Mouse (Mus musculus) hindbrain, embryonic 16.5 days (tissue): Measurements from ENCODE around the gene Aif1. TPM values are rescaled to one million over a fixed set of nuclear protein-coding genes. Genes with fewer than 3 reads are reported as not detected.

Source experiments
- ATAC-seq: fragments of 200-750 bp; cut with Nextera tagmentation; 2 replicates; pipeline ENCODE4 v1.8.0; 2017; ENCODE audit warnings: moderate TSS enrichment, moderate library complexity
- H3K27ac ChIP-seq: fragments of 300-500 bp; sonication (generic); 2 replicates; pipeline ENCODE4 v1.5.1; 2014; ENCODE audit warnings: low read depth, mild to moderate bottlenecking, control low read depth, low read length, moderate library complexity
- H3K27me3 ChIP-seq: fragments of 300-500 bp; sonication (generic); replicated peaks from 2 replicates; pipeline ENCODE4 v1.6.1; 2014; ENCODE audit warnings: low read length; ENCODE audit not compliant: control insufficient read depth, insufficient read depth
- H3K36me3 ChIP-seq: fragments of 300-500 bp; sonication (generic); 2 replicates; pipeline ENCODE4 v1.6.1; 2014; ENCODE audit warnings: mild to moderate bottlenecking, low read length, moderate library complexity, mixed read lengths; ENCODE audit not compliant: control insufficient read depth, insufficient read depth
- H3K4me1 ChIP-seq: fragments of 300-500 bp; sonication (generic); 2 replicates; pipeline ENCODE4 v1.6.1; 2014; ENCODE audit warnings: low read depth, low read length; ENCODE audit not compliant: control insufficient read depth, insufficient read depth
- H3K4me2 ChIP-seq: fragments of 300-500 bp; sonication (generic); 2 replicates; pipeline ENCODE4 v1.6.1; 2014; ENCODE audit warnings: mild to moderate bottlenecking, low read length, control low read depth, moderate library complexity
- H3K4me3 ChIP-seq: fragments of 300-500 bp; sonication (generic); 2 replicates; pipeline ENCODE4 v1.5.1; 2014; ENCODE audit warnings: mild to moderate bottlenecking, low read length, control low read depth, moderate library complexity
- H3K9ac ChIP-seq: fragments of 300-500 bp; sonication (generic); 2 replicates; pipeline ENCODE4 v1.6.1; 2014; ENCODE audit warnings: low read depth, mild to moderate bottlenecking, control low read depth, low read length, moderate library complexity
- H3K9me3 ChIP-seq: fragments of 300-500 bp; sonication (generic); 2 replicates; pipeline ENCODE4 v1.6.1; 2014; ENCODE audit warnings: mild to moderate bottlenecking, low read length, moderate library complexity; ENCODE audit not compliant: control insufficient read depth
- whole genome bisulfite sequencing: fragments of 180-500 bp; shearing (Covaris S2); extraction: QIAGEN DNeasy Blood & Tissue Kit; methylation state at CpG from one replicate; pipeline ENCODE4 v1.1.7; 2014; 5-methylcytosine and 5-hydroxymethylcytosine counted together
- polyA plus RNA-seq: library from polyadenylated mRNA; unstranded; fragments of >200 nt; fragmentation: Nextera tagmentation; extraction: Ambion mirVana; gene quantifications from 2 replicates; pipeline ENCODE4 v1.2.1, GENCODE M21; 2015

Aif1 gene
- polyA plus RNA-seq, 1 experiment from 2014 or later, result 10.1 TPM

GRCm38 (mm10) chr17:35197126-35197525 lies 21.3 kb upstream of the Aif1 start:
- H3K36me3 ChIP-seq, result no peaks in the 10 kb centered on the region
- no peak overlapping the region for H3K4me2 ChIP-seq
- no peak for ATAC-seq
- no peak overlapping the region for H3K4me3 ChIP-seq
- peaks cover 31% of the 10 kb centered on the region for H3K27me3 ChIP-seq
- WGBS, result 50% methylated on average over 6 of the region's 6 CpGs
- H3K9me3 ChIP-seq, result no peaks in the 10 kb centered on the region
- no peak overlapping the region for H3K27ac ChIP-seq
- H3K9ac ChIP-seq, result no peak overlapping the region
- H3K4me1 ChIP-seq, result peaks cover 8% of the 10 kb centered on the region; the same call in 1 of the 2 replicates

GRCm38 (mm10) chr17:35196321-35196641 lies 20.4 kb upstream of the Aif1 start:
- peaks cover 29% of the 10 kb centered on the region for H3K27me3 ChIP-seq
- H3K27ac ChIP-seq, result no peak overlapping the region
- H3K9ac ChIP-seq, result no peak overlapping the region
- peak overlapping the region; percentile 80 for H3K4me2 ChIP-seq
- 30% methylated on average over 9 of the region's 9 CpGs for whole genome bisulfite sequencing
- H3K36me3 ChIP-seq, result no peaks in the 10 kb centered on the region
- ATAC-seq, result no peak
- no peaks in the 10 kb centered on the region for H3K9me3 ChIP-seq
- H3K4me3 ChIP-seq, result peak overlapping the region; percentile 47
- peaks cover 8% of the 10 kb centered on the region; the same call in 1 of the 2 replicates for H3K4me1 ChIP-seq

- Histone ChIP-seq H3K9ac (peak overlapping the region; percentile 56), H3K9me3 (no peaks in the 10 kb centered on the region), H3K36me3 (no peaks in the 10 kb centered on the region), H3K4me1 (peaks cover 8% of the 10 kb centered on the region; the same call in 1 of the 2 replicates), H3K4me2 (peak overlapping the region; percentile 80), H3K4me3 (peak overlapping the region; percentile 47), H3K27me3 (peaks cover 29% of the 10 kb centered on the region), H3K27ac (no peak overlapping the region)
- peak; percentile 76 for ATAC-seq
- 2% methylated on average over 65 of the region's 66 CpGs for WGBS
These were observed 19.9 kb upstream of the Aif1 start for GRCm38 (mm10) chr17:35195631-35196320.

GRCm38 (mm10) chr17:35194844-35195630 lies 19.2 kb upstream of the Aif1 start:
- no peaks in the 10 kb centered on the region for H3K9me3 ChIP-seq
- H3K36me3 ChIP-seq, result no peaks in the 10 kb centered on the region
- ATAC-seq, result no peak
- peak overlapping the region; percentile 56 for H3K9ac ChIP-seq
- H3K4me1 ChIP-seq, result peaks cover 8% of the 10 kb centered on the region; the same call in 1 of the 2 replicates
- H3K27me3 ChIP-seq, result peaks cover 25% of the 10 kb centered on the region
- H3K4me3 ChIP-seq, result peak overlapping the region; percentile 47
- 46% methylated on average over 19 of the region's 19 CpGs for WGBS
- no peak overlapping the region for H3K27ac ChIP-seq
- peak overlapping the region; percentile 80 for H3K4me2 ChIP-seq

GRCm38 (mm10) chr17:35193881-35194843 lies 18.3 kb upstream of the Aif1 start, which contains the start of gene Ltb:
Gene Ltb (plus strand): TSS chr17:35194439.
- WGBS, result 69% methylated on average over 25 of the region's 28 CpGs
- Histone ChIP-seq H3K4me2 (peak within 1 kb of the TSS; percentile 80; the same call in 1 of the 2 replicates), H3K9ac (no peak within 1 kb of the TSS), H3K36me3 (no peaks in the 10 kb centered on the region), H3K27ac (no peak within 1 kb of the TSS), H3K4me3 (peak within 1 kb of the TSS; percentile 47), H3K27me3 (peaks cover 25% of the 10 kb centered on the region), H3K9me3 (no peaks in the 10 kb centered on the region), H3K4me1 (peaks cover 8% of the 10 kb centered on the region; the same call in 1 of the 2 replicates)
- no peak for ATAC-seq

- ATAC-seq, result no peak
- Histone ChIP-seq H3K9ac (no peak overlapping the region), H3K4me1 (peaks cover 8% of the 10 kb centered on the region; the same call in 1 of the 2 replicates), H3K27me3 (peaks cover 25% of the 10 kb centered on the region), H3K27ac (no peak overlapping the region), H3K4me3 (no peak overlapping the region), H3K36me3 (no peaks in the 10 kb centered on the region), H3K9me3 (no peaks in the 10 kb centered on the region), H3K4me2 (no peak overlapping the region)
- 88% methylated on average over 5 of the region's 5 CpGs for WGBS
These were observed 17.1 kb upstream of the Aif1 start for GRCm38 (mm10) chr17:35192924-35193323.

GRCm38 (mm10) chr17:35191723-35192122 lies 15.9 kb upstream of the Aif1 start:
- no peaks in the 10 kb centered on the region for H3K36me3 ChIP-seq
- peaks cover 22% of the 10 kb centered on the region for H3K27me3 ChIP-seq
- H3K4me3 ChIP-seq, result no peak overlapping the region
- ATAC-seq, result no peak
- H3K4me2 ChIP-seq, result no peak overlapping the region
- H3K4me1 ChIP-seq, result peaks cover 8% of the 10 kb centered on the region; the same call in 1 of the 2 replicates
- WGBS, result 62% methylated on average over 2 of the region's 2 CpGs
- no peak overlapping the region for H3K9ac ChIP-seq
- no peaks in the 10 kb centered on the region for H3K9me3 ChIP-seq
- H3K27ac ChIP-seq, result no peak overlapping the region

GRCm38 (mm10) chr17:35190096-35190495 lies 14.2 kb upstream of the Aif1 start:
- WGBS, result 79% methylated on average over 4 of the region's 4 CpGs

More at GRCm38 (mm10) chr17:35190096-35190495, 14.2 kb upstream of the Aif1 start:
- Histone ChIP-seq H3K9ac (no peak overlapping the region), H3K4me1 (peaks cover 2% of the 10 kb centered on the region; the same call in 1 of the 2 replicates), H3K36me3 (no peaks in the 10 kb centered on the region), H3K9me3 (no peaks in the 10 kb centered on the region), H3K4me3 (no peak overlapping the region), H3K27ac (no peak overlapping the region), H3K4me2 (no peak overlapping the region), H3K27me3 (peaks cover 8% of the 10 kb centered on the region)
- ATAC-seq, result no peak
